Mouse (Mus musculus) adrenal gland, postnatal 25 days (tissue): ENCODE measurements around the gene Pabpc6. TPM values are rescaled to one million over a fixed set of nuclear protein-coding genes. Genes with fewer than 3 reads are reported as not detected.

ENCODE experiments used
- total RNA-seq: library from RNA; stranded (reverse); gene quantifications from 2 replicates; pipeline ENCODE4 v1.2.3, GENCODE M21; 2021

Gene Pabpc6
- total RNA-seq, 1 experiment from 2014 or later, result not detected

Other genes with a start within 250 kb of the Pabpc6 start
- gene Gm17728, start 247.7 kb downstream of the Pabpc6 start, total RNA-seq, result not detected in 2 replicates